Mouse (Mus musculus) Muller cell, postnatal 12 days (primary cell): Measurements from ENCODE around the gene Itgb1bp1.

Experiments
- DNase-seq: peaks from one replicate; pipeline ENCODE4 v3.0.0-alpha.2; 2015; ENCODE audit errors: inconsistent ontology term

Gene Itgb1bp1

GRCm38 (mm10) chr12:21201485-21202269 is 84.4 kb downstream of the Itgb1bp1 start:
- no peak for DNase-seq

- DNase-seq: no peak
These were observed 85.5 kb downstream of the Itgb1bp1 start for GRCm38 (mm10) chr12:21200613-21201012.

- no peak for DNase-seq
These were observed 89.7 kb downstream of the Itgb1bp1 start for GRCm38 (mm10) chr12:21196420-21196819.

GRCm38 (mm10) chr12:21195497-21195896 is 90.6 kb downstream of the Itgb1bp1 start:
- DNase-seq: no peak

DNA sequence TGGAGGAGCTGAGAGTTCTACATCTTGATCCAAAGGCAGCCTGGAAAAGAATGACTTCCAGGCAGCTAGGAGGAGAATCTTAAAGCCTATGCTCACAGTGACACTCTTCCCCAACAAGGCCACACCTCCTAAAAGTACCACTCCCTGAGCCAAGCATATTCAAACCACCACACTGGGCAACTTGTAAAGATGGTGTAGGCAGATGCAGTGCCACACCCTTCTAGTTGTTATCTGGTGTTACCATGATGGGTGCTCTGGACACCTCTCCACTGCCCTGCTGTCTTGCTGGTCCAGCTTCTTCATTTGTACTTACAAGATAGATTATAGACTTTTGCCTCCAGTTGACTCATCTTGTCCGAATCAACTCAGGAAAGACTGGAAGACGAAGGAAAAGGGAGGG is 94.5 kb downstream of the Itgb1bp1 start:
- DNase-seq: no peak
